Mouse (Mus musculus): Measurements from ENCODE around the gene Rerg.

DNA sequence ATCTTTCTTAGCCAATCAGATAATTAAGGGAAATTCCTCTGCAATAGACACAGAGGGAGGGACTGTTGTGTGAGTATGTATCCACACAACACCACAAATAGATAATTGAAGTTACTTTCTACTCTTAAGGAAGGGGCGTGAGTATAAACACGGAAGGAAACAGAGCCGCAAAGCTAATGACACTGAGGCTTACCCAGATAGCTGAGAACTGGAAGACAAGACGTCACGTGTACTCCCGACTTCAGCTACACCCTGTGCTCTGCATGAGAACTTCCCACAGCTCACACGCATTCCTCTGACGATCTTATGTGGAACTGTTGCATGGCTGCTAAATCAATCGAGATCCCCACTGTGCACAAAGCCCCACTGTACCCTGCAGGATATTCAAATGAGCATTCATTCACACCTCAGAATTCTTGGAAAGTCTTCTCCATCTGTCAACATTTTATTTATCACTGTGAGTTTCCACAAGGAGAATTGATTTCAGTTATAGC, 125.2 kb downstream of the Rerg start:
- no peak for TF ChIP-seq CTCF (IDR thresholded peaks at IDR 0.05; ENCODE audit: insufficient read depth, low read length)
- no peak for TF ChIP-seq POLR2A (IDR thresholded peaks at IDR 0.05; ENCODE audit: borderline replicate concordance, extremely low read depth, low read depth, low read length)
